Mouse (Mus musculus): ENCODE measurements at regions not wholly inside any gene's neighbourhood (a gene's known extent, or its start where the extent isn't known, plus 50 kb on each side); places are given as distances from the start of the nearest gene placed in this dataset.

- WGBS (ENCODE audit: insufficient replicate concordance) = 69% methylated on average over 3 of the region's 3 CpGs
- Histone ChIP-seq H3K27me3 (ENCODE audit: insufficient read depth, low read length) (no peaks in the 10 kb centered on the region), H3K4me1 (ENCODE audit: insufficient read depth) (no peaks in the 10 kb centered on the region), H3K36me3 (replicated peaks; ENCODE audit: insufficient read depth, low read length) (no peaks in the 10 kb centered on the region), H3K4me3 (ENCODE audit: low read depth, low read length) (no peak overlapping the region), H3K4me2 (ENCODE audit: low read depth, low read length) (no peak overlapping the region), H3K27ac (ENCODE audit: low read depth) (no peak overlapping the region), H3K9me3 (ENCODE audit: low read length) (no peaks in the 10 kb centered on the region), H3K9ac (replicated peaks) (no peak overlapping the region)
- DNase-seq (no peak), ATAC-seq (no peak)
- TF ChIP-seq EP300 (IDR thresholded peaks at IDR 0.05; ENCODE audit: low read depth) (no peak), CTCF (IDR thresholded peaks at IDR 0.05; ENCODE audit: low read depth) (no peak)
Measured at GRCm38 (mm10) chr2:43254709-43255108, 300.4 kb upstream of the Kynu start.

GRCm38 (mm10) chr2:43270802-43271201, 284.3 kb upstream of the Kynu start:
- WGBS (ENCODE audit: insufficient replicate concordance) = 78% methylated on average over 1 of the region's 1 CpGs
- no peak for TF ChIP-seq CTCF (IDR thresholded peaks at IDR 0.05; ENCODE audit: low read depth)
- no peak for TF ChIP-seq EP300 (IDR thresholded peaks at IDR 0.05; ENCODE audit: low read depth)
- ATAC-seq = no peak
- Histone ChIP-seq H3K4me3 (ENCODE audit: low read depth, low read length) (no peak overlapping the region), H3K9me3 (ENCODE audit: low read length) (no peaks in the 10 kb centered on the region), H3K36me3 (replicated peaks; ENCODE audit: insufficient read depth, low read length) (no peaks in the 10 kb centered on the region), H3K9ac (replicated peaks) (no peak overlapping the region), H3K27ac (ENCODE audit: low read depth) (no peak overlapping the region), H3K4me2 (ENCODE audit: low read depth, low read length) (no peak overlapping the region), H3K4me1 (ENCODE audit: insufficient read depth) (no peaks in the 10 kb centered on the region), H3K27me3 (ENCODE audit: insufficient read depth, low read length) (no peaks in the 10 kb centered on the region)
- DNase-seq = no peak

- H3K4me3 ChIP-seq (ENCODE audit: low read depth, low read length) = no peak overlapping the region
- TF ChIP-seq CTCF (IDR thresholded peaks at IDR 0.05; ENCODE audit: low read depth) (no peak), EP300 (IDR thresholded peaks at IDR 0.05; ENCODE audit: low read depth) (no peak)
- no peaks in the 10 kb centered on the region for H3K27me3 ChIP-seq (ENCODE audit: insufficient read depth, low read length)
- no peaks in the 10 kb centered on the region for H3K36me3 ChIP-seq (replicated peaks; ENCODE audit: insufficient read depth, low read length)
- H3K27ac ChIP-seq (ENCODE audit: low read depth) = no peak overlapping the region
- no peak overlapping the region for H3K9ac ChIP-seq (replicated peaks)
- DNase-seq (no peak), ATAC-seq (no peak)
- no peaks in the 10 kb centered on the region for H3K9me3 ChIP-seq (ENCODE audit: low read length)
- WGBS (ENCODE audit: insufficient replicate concordance) = 81% methylated on average over 9 of the region's 9 CpGs
- no peak overlapping the region for H3K4me2 ChIP-seq (ENCODE audit: low read depth, low read length)
- no peaks in the 10 kb centered on the region for H3K4me1 ChIP-seq (ENCODE audit: insufficient read depth)
Measured at GRCm38 (mm10) chr2:43272080-43272479, 283.0 kb upstream of the Kynu start.

- WGBS (ENCODE audit: insufficient replicate concordance) = 35% methylated on average over 2 of the region's 2 CpGs
- DNase-seq = no peak
- Histone ChIP-seq H3K27ac (ENCODE audit: low read depth) (no peak overlapping the region), H3K27me3 (ENCODE audit: insufficient read depth, low read length) (no peaks in the 10 kb centered on the region), H3K4me2 (ENCODE audit: low read depth, low read length) (no peak overlapping the region), H3K4me1 (ENCODE audit: insufficient read depth) (no peaks in the 10 kb centered on the region), H3K9ac (replicated peaks) (no peak overlapping the region), H3K36me3 (replicated peaks; ENCODE audit: insufficient read depth, low read length) (no peaks in the 10 kb centered on the region), H3K4me3 (ENCODE audit: low read depth, low read length) (no peak overlapping the region), H3K9me3 (ENCODE audit: low read length) (no peaks in the 10 kb centered on the region)
- TF ChIP-seq CTCF (IDR thresholded peaks at IDR 0.05; ENCODE audit: low read depth) (no peak), EP300 (IDR thresholded peaks at IDR 0.05; ENCODE audit: low read depth) (no peak)
- ATAC-seq = no peak
Measured at GRCm38 (mm10) chr2:43274012-43274411, 281.1 kb upstream of the Kynu start.

- ATAC-seq = no peak
- 73% methylated on average over 2 of the region's 2 CpGs for WGBS (ENCODE audit: insufficient replicate concordance)
- H3K27ac ChIP-seq (ENCODE audit: low read depth) = no peak overlapping the region
- no peak for DNase-seq
- H3K4me1 ChIP-seq (ENCODE audit: insufficient read depth) = no peaks in the 10 kb centered on the region
- no peak overlapping the region for H3K9ac ChIP-seq (replicated peaks)
- H3K4me3 ChIP-seq (ENCODE audit: low read depth, low read length) = no peak overlapping the region
- no peaks in the 10 kb centered on the region for H3K27me3 ChIP-seq (ENCODE audit: insufficient read depth, low read length)
- no peaks in the 10 kb centered on the region for H3K36me3 ChIP-seq (replicated peaks; ENCODE audit: insufficient read depth, low read length)
- H3K4me2 ChIP-seq (ENCODE audit: low read depth, low read length) = no peak overlapping the region
- no peak for TF ChIP-seq CTCF (IDR thresholded peaks at IDR 0.05; ENCODE audit: low read depth)
- no peaks in the 10 kb centered on the region for H3K9me3 ChIP-seq (ENCODE audit: low read length)
Measured at GRCm38 (mm10) chr2:43295801-43296200, 259.3 kb upstream of the Kynu start.

GRCm38 (mm10) chr2:43323836-43324235, 231.3 kb upstream of the Kynu start:
- Histone ChIP-seq H3K9ac (replicated peaks) (no peak overlapping the region), H3K9me3 (ENCODE audit: low read length) (no peaks in the 10 kb centered on the region), H3K4me2 (ENCODE audit: low read depth, low read length) (no peak overlapping the region), H3K27ac (ENCODE audit: low read depth) (no peak overlapping the region), H3K4me3 (ENCODE audit: low read depth, low read length) (no peak overlapping the region), H3K4me1 (ENCODE audit: insufficient read depth) (no peaks in the 10 kb centered on the region), H3K36me3 (replicated peaks; ENCODE audit: insufficient read depth, low read length) (no peaks in the 10 kb centered on the region), H3K27me3 (ENCODE audit: insufficient read depth, low read length) (no peaks in the 10 kb centered on the region)
- DNase-seq (no peak), ATAC-seq (no peak)
- WGBS (ENCODE audit: insufficient replicate concordance) = 82% methylated on average over 1 of the region's 1 CpGs
- TF ChIP-seq EP300 (IDR thresholded peaks at IDR 0.05; ENCODE audit: low read depth) (no peak), CTCF (IDR thresholded peaks at IDR 0.05; ENCODE audit: low read depth) (no peak)

GRCm38 (mm10) chr2:43364301-43364700, 190.8 kb upstream of the Kynu start:
- H3K9ac ChIP-seq (replicated peaks) = no peak overlapping the region
- H3K36me3 ChIP-seq (replicated peaks; ENCODE audit: insufficient read depth, low read length) = no peaks in the 10 kb centered on the region
- no peaks in the 10 kb centered on the region for H3K27me3 ChIP-seq (ENCODE audit: insufficient read depth, low read length)
- DNase-seq (no peak), ATAC-seq (no peak)
- H3K4me1 ChIP-seq (ENCODE audit: insufficient read depth) = no peaks in the 10 kb centered on the region
- no peak overlapping the region for H3K27ac ChIP-seq (ENCODE audit: low read depth)
- 63% methylated on average over 2 of the region's 2 CpGs for WGBS (ENCODE audit: insufficient replicate concordance)
- TF ChIP-seq EP300 (IDR thresholded peaks at IDR 0.05; ENCODE audit: low read depth) = no peak
- no peak for TF ChIP-seq CTCF (IDR thresholded peaks at IDR 0.05; ENCODE audit: low read depth)
- H3K9me3 ChIP-seq (ENCODE audit: low read length) = no peaks in the 10 kb centered on the region
- H3K4me2 ChIP-seq (ENCODE audit: low read depth, low read length) = no peak overlapping the region
- H3K4me3 ChIP-seq (ENCODE audit: low read depth, low read length) = no peak overlapping the region
